Mouse (Mus musculus): ENCODE results near the gene Rae1.

Gene Rae1

DNA sequence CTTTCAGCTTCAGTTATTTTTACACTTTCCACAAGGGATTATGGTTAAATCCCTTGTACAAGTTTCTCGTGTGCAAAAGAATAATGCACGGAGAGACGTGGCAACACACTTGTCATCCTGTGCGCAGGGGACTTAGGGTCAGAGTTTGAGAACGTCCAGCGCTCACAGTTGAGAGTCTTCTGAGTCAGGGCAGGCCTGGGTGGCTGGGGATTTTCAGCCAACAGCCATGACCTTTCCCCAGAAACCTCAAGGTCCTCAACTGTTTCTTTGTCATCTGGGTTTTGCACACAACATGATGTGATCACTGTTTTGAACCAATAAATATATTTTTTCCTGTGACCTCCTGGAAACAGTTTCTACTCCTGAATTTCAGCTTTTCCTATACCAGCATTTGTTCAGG, 9.8 kb upstream of the Rae1 start:
- in situ Hi-C loops (cut with MboI, MseI) = loop anchor here (5.0 kb wide), 1 partner anchor 158 kb away; no protein-coding TSS in a partner anchor

DNA sequence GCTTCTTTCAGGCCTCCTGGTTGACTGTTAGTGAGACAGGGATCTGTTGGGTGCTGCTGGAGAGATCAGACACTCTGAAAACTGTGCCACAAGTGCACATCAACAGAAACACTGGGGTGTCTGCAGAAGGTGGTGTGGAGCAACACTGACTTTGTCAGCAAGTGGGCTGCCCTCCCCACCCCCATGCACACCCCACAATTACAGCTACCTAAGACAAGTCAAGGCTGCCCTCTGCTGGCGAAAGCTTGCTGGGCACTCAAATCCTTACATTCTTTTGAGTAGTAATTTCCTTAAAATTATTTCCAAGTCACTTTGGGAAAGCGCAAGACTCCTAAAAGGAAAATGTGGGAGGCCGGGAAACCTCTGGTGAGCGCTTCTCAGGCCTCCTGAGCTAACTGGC, 3.7 kb upstream of the Rae1 start:
- in situ Hi-C loops (cut with MboI, MseI) = no loop called here

DNA sequence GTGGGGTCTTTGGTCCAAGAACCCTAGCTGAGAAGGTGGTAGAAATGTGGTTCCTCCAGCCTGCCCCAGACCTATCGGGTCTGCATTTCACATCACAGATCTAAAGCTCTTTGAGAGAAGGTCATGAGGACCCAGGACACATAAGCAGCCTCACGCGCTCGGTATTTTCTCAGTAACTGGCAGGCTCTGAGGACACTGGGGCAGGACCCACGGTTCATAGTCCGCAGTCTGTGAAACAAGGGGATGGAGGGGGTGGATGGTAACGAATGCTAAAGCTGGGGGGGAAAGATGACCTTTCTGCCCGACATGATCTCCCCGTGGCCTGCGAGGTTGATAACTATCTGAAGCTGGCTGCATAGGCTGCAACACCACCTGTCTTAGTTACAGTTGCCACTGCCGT, 2.2 kb upstream of the Rae1 start:
- in situ Hi-C loops (cut with MboI, MseI) = no loop called here

DNA sequence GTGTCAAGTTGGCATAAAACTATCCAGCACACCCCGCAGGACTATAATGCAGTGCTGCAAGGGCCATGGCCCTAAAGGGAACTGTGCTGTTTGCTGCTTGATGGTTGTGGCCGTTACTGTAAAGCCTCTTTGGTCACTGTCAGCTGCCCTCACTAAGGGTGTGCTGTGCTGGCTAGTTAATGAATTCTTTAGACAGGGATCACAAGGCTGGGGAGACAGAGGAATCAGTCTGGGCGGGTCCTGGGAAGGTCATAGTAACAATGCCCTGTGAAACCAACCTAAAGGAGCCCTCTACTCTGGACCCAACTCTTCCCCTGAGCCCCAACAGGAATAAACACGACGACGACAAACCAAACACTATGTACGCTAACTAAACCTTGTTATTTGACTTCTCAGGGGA, 1.4 kb upstream of the Rae1 start:
- in situ Hi-C loops (cut with MboI, MseI) = no loop called here

DNA sequence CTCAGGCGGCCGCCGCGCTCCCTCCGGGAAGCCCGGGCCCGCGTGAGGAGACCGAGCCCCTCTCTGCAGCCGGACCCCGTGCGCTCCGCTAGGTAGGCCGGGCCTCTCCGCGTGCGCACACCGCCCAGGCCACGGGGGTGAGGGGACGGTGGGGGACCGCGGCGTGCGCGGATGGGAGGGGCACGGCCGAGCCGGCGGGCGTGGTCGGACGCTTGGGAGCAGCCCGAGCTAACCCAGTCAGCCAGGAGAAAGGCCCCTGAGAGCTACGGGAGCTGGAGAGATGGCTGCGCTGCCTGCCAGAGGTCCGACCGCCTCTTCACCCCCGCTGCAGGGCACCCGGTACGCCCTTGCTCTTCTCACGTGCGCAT, 352 bp downstream of the Rae1 start:
- in situ Hi-C loops (cut with MboI, MseI) = loop anchor here (5.0 kb wide), 1 partner anchor 82 kb away; no protein-coding TSS in a partner anchor

DNA sequence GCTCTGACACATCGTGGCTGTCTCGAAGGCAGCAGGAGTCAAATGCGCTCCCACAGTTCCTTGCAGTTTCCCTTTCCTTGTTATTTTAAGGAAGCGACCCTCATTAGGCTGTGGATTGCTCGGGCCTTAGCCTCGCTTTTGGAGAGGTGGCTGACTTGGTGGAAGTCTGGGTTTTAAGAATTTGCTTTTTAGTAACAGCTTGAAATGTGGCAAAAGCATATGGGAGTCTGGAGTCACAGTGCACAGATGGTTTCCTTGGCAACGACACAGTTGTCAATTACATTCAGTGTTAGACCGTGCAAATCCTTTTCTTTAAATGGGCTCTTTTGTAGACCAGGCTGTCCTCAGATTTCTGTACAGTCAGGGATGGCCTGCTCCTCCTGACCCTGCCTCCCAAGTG, 1.0 kb downstream of the Rae1 start:
- in situ Hi-C loops (cut with MboI, MseI) = loop anchor here (5.0 kb wide), 1 partner anchor 81 kb away; no protein-coding TSS in a partner anchor

DNA sequence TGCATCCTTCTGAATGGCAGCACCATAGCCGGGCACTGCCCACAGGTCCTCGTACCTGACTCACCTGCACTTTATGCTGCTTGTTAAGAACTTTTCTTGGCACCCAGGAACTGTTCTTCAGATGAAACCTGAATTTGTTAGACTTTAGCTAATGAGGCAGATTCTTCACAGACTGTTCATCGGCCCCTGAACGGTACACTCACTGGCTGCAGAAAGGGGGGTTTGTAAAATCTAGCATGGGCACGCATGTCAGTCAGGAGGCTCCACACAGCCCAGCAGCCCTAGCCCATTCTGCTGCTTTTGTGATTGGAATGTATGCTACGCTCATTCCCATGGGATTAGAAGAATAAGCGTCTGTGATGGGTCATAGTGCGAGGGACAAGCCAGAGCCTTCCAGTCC, 3.8 kb downstream of the Rae1 start:
- in situ Hi-C loops (cut with MboI, MseI) = loop anchor here (5.0 kb wide), 1 partner anchor 79 kb away; no protein-coding TSS in a partner anchor

DNA sequence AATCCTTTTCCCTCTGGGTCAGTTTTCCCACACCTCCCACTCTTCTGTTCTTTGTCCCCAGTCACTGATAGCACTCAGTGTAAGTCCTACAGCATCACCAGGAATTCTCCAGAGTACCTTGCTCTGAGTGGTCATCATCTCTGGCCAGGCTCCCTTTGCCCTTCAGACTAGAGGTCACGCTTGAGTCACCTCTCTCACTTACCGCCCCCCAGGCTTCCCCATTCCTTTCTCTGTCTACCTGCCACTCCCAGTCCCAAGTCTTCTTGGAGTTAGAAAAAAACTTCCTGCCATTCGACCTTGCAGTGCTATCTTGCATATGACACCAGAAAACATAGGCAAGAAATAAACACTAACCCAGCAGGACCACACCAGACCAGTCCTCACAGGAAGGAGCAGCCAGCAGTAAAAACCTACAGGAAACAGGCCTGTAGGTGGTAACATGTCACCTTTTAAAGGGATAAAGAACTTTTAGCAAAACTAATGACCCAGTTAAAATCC, 10.4 kb downstream of the Rae1 start:
- in situ Hi-C loops (cut with MboI, MseI) = no loop called here

DNA sequence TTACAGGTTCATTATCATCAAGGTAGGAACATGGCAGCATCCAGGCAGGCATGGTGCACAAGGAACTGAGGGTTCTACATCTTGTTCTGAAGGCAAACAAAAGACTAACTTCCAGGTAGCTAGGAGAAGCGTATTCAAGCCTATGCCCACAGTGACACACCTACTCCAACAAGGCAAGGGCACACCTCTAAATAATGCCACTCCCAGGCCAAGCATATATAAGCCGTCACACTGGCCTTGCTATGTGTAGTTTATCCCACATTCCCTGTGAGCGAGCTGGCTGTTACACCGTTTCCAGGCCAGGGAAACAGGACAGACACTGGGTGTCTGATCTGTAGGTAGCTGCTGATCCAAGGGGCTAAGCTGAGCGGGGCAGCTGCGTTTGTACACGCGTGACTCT, 11.5 kb downstream of the Rae1 start:
- in situ Hi-C loops (cut with MboI, MseI) = no loop called here

DNA sequence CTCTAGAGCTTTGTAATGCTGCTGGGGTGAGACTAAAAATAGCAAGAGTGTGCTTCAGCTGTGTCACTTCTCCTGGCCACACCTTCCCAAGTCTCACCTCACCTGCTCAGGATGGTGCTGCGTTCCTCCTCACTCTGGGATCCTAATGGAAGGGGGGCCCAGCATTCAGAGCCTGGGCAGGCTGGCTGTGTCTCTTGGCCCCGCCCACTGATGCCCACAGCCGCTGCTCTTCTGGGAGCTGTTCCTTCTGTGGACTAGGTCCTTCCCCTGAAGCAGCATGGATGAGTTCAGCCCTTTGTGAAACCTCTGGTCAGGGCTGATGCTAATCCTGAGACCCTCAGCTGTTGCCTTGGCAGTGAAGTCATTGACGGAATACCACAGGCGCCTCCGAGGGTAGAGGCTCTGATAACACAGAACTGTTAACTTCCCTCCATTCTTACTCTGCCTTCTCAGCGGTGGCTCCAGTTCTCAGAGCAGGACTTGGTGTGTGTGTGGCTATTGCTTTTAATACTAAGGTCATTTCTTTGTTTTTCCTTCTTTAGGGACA, 14.9 kb downstream of the Rae1 start:
- in situ Hi-C loops (cut with MboI, MseI) = no loop called here

DNA sequence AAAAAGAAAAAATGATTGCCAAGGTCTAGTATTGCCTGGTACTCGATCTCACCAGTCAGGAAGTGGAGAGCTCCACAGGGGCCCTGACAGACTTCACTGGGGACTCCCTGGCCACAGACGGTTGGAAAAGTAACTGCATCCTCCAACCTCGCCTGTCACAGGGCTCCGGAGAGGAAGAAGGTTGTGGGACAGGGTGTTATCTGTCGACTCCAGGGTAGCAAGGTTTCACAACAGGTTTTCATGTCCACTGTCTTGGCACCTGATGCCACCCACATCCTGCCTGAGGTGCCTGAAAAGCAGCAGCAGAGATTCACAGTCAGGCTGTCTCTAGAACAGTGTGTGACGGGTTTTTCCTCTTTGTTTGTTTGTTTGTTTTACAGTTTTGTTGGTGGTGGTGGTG, 18.0 kb downstream of the Rae1 start:
- in situ Hi-C loops (cut with MboI, MseI) = no loop called here

DNA sequence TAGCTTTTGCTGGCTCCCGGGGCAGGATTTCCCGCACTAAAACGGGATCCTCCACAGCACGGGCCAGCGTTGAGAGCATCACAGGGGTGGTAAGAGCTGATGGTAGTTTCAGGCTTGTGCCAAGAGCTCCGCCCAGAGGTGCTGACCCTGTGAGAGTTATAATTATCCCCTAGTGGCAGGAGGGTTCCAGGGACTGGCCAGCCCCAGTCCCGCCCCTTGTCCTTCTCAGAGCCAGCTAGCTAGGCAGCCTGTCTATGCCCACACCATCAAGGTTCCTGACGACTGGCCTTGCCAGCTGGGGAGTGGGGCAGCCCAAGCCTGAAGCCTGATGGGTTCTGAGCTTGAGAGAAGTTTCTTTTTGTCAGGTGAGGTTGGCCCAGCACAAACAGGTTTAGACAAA, 18.7 kb downstream of the Rae1 start:
- in situ Hi-C loops (cut with MboI, MseI) = no loop called here

DNA sequence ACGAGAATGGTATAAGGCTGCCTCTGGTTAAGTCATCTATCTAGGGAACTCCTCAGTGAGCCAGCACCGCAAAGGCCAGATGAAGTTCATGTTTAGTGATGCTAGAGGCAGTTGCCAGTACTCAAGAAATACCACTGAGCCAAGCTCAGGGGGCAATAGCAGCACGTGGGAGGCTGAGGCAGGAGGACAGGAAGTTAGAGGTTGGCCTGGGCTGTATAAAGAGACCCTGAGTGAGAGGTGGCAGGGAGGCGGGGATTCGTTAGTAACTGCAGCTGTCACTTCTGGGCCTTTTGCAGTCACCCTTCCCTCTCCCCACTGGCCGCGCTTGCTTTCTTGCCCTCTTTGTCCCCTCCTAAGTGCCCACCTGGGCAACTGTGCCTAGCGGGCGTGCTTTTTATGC, 19.4 kb downstream of the Rae1 start:
- in situ Hi-C loops (cut with MboI, MseI) = no loop called here

DNA sequence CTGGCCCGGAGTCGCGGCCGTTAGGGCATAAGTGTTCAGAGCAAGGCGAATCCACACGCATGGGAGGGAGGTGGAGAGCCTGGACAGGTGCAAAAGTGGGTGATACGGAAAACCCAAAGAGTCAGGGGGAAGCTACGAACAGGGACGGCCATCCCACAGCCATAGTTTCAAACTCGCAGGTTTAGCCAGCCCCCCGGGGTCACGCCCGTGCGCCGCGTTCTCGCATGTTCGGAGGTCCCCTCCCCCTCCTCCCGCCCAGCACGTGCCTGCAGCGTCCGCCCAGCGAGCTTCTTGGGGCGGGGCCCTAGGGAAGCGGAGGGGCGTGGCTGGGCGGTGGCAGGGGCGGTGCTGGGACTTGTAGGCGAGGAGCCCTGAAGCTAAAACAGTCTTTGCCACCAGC, 19.9 kb downstream of the Rae1 start:
- in situ Hi-C loops (cut with MboI, MseI) = loop anchor here (5.0 kb wide), 1 partner anchor 1308 kb away; no protein-coding TSS in a partner anchor

DNA sequence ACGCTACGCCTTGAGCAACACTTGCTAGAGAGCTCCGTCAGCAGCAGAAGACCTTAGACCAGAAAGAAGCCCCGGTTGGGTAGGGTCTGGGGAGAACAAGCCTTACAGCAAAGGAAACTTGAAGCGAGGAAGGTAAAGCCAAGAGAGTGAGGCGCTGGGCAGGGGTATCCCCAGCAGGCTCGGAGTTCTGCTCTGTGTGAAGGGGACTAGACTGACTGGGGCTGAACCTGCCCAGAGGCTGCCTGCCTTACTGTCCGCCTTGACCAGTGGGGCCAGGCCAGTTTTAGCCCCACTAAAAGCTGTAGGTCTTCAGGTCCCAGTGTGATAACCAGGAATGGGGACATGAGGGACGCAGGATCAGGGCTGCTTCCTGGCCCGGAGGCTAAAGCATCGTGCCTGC, 20.5 kb downstream of the Rae1 start, which contains the start of gene Rbm38:
Rbm38 (plus strand) TSS at position 69 of the 400 bp plus-strand sequence.
- in situ Hi-C loops (cut with MboI, MseI) = loop anchor here (5.0 kb wide), 1 partner anchor 1307 kb away; no protein-coding TSS in a partner anchor

DNA sequence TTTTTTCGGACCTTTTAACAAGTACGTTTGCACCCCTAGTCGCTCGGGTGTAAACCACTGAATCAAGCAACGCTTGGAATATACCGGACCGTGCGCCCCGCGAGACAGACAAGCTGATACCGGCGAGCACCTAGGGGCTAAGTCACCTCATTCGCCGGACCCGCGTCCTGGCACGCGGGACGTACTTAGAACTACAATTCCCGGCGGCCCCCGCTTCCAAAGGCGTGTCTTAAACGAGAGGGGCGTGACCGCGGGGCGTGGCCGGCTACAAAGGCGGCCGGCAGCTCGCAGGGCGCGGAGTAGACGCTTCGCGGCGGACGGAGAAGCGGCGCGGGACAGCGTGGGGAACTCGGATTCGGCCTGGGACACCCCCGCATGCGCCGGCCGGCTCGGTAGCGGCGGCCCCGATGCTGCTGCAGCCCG, 21.7 kb downstream of the Rae1 start:
- in situ Hi-C loops (cut with MboI, MseI) = loop anchor here (5.0 kb wide), 1 partner anchor 1306 kb away; no protein-coding TSS in a partner anchor

DNA sequence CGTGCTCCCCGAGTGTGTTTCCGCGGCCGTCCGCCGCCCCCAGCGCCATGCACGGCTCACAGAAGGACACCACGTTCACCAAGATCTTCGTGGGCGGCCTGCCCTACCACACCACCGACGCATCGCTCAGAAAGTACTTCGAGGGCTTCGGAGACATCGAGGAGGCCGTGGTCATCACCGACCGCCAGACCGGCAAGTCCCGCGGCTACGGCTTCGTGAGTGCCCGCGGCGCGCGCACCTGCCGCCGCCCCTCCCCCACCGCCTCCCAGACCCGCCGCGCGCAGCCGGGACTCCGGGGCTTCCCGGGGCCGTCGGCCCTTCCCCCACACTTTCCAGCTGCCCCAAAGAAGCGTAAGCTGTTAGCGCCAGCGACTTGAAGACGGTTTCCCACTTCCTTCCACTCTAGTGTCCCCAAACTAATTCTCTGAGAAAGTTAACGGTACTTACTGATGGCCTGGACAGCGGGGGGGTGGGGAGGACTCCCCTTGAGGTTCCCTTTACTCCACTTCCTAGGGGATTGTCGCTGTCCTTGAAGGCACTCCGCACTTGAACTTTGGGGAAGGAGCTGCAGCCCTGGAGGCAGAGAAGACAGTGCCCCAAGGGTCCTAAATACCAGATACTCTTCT, 22.3 kb downstream of the Rae1 start:
- in situ Hi-C loops (cut with MboI, MseI) = loop anchor here (5.0 kb wide), 1 partner anchor 1305 kb away; no protein-coding TSS in a partner anchor

DNA sequence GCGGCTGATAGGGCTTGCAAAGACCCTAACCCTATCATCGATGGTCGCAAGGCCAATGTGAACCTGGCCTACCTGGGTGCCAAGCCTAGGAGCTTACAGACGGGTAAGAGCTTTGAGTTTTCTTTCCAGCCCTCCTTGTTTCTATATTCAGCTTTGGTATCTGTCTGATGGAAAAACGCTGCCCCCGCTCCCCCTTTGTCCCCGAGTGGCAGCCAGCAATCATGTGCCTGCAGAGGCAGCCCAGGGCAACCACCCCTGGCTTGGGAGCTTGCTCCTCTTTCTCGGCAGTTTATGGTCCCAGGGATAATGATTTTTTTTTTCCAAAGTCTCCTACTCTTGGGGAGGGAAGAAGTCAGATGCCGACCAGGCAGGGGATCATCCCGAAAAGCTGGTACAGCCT, 22.9 kb downstream of the Rae1 start:
- in situ Hi-C loops (cut with MboI, MseI) = loop anchor here (5.0 kb wide), 1 partner anchor 1304 kb away; no protein-coding TSS in a partner anchor

DNA sequence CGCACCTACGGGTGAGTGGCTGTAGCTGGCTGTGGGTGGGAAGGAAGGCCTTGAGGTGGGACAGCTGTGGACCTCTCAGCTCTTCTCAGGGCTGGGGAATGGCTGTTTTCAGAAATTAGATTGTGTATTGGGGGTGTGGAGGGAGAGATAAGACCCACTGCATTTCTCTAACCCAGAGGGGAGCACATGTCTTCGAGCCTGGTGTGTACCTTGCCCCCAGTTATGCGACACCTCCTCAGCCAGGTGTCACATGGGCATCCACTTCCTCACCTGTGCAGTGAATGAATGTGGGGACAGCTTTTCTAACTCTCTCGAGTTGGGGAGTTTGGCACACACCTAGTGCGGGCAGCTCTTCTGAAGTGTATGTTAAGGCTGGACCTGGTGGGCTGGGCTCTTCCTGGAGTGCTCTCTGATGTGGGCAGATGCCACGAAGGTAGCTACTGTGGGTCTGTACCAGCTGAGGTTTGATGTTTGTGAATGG, 23.5 kb downstream of the Rae1 start:
- in situ Hi-C loops (cut with MboI, MseI) = loop anchor here (5.0 kb wide), 1 partner anchor 1304 kb away; no protein-coding TSS in a partner anchor

DNA sequence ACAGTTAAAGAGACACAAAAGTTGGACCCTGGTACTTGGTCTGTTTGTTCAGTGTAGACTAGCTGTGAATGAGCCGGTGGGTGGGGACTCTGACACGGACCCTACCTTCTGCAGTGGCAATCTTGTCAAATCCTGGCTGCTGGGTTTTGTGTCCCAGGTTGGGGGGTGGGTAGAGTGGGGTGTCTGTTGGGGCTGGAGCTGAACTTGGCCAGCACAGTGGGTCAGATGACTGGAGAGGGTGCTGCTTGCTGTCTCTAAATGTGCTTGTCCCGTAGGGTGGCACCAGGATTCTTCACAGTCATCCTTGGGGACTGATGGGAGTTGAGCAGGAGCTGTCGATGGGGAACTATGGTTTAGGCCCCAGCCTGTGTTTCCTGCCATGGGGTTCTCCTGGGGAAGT, 24.0 kb downstream of the Rae1 start:
- in situ Hi-C loops (cut with MboI, MseI) = loop anchor here (5.0 kb wide), 1 partner anchor 1303 kb away; no protein-coding TSS in a partner anchor

DNA sequence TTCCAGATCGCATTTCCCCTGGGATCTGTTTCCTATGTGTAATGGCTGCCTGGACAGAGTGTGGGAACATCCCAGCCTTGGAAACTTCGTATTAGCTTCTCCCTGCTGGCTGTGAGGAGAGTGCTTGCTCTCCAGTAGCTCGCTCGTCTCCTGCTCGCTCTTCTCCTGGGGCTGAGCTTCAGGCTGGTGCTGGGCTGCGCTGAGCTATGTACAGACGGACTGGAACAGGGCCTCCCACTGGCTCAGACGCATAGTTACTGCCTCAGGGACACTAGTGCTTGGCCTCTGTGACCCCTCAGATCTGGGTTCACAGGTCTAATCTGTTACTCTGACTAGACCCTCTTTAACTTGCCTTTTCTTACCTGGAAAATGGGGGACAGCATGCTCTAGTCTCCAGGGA, 24.5 kb downstream of the Rae1 start:
- in situ Hi-C loops (cut with MboI, MseI) = loop anchor here (5.0 kb wide), 1 partner anchor 1303 kb away; no protein-coding TSS in a partner anchor

DNA sequence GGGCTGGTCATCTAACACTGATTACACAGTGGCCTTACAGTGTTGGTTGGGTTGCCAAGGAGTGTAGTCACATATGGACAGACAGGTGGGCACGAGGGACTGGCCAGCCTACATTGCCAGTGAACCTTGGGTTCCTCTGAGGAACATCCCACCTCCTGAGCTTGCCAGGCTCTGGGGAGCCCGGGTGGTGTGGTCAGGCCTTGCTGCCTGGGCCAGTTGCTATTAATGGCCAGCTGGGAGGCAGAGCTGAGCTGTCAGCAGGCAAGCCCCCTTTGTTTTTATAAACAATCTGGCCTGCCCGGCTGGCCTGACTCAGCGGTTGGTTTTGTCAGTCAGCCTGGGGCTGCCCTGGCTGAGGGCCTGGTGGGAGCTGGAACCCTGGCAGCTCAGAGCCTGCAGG, 25.0 kb downstream of the Rae1 start:
- in situ Hi-C loops (cut with MboI, MseI) = loop anchor here (5.0 kb wide), 1 partner anchor 1302 kb away; no protein-coding TSS in a partner anchor

DNA sequence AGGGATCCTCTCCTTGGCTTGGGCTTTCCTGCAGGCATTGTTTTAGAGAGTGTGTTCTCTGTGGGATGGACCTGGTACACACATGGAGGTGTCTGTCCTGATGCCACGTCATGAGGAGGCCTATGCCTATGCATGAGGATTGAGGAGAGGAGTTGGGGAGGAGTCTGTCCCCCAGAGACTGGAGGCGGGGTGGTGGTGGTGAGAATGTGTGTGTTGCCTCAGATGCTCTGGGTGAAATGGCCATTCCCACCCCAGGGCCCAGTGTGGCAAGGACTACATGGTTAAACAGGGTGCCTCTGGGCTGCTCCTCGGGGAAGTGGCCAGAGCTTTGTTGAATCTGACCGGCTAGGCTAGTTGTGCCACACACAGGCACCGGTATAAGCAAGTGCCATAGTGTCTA, 26.4 kb downstream of the Rae1 start:
- in situ Hi-C loops (cut with MboI, MseI) = no loop called here

Measured in regulatory T cell (primary cell).